Mouse (Mus musculus) megakaryocyte-erythroid progenitor cell, adult 5-6 weeks (primary cell): ENCODE measurements at regions not wholly inside any gene's neighbourhood (a gene's known extent, or its start where the extent isn't known, plus 50 kb on each side); places are given as distances from the start of the nearest gene placed in this dataset.
"Not testable (repeated sequence)": the region's sequence is repeated elsewhere in the genome, so short reads cannot be mapped to it uniquely, and the experiment has no call there.

ENCODE experiments used
- ATAC-seq: replicated peaks from 2 replicates; pipeline ENCODE4 v1.8.0; 2016; ENCODE audit warnings: mild to moderate bottlenecking, inconsistent platforms; ENCODE audit not compliant: severe bottlenecking, poor library complexity, low FRiP score, low TSS enrichment

GRCm38 (mm10) chr8:96586129-96586528 lies 697.8 kb upstream of the Got2 start:
- ATAC-seq = no peak

- ATAC-seq = 0 out of 2 replicates have a peak, but pooled peaks have one; percentile 30
Measured at GRCm38 (mm10) chr8:96552512-96552911, 664.2 kb upstream of the Got2 start.

- no peak for ATAC-seq
Measured at GRCm38 (mm10) chr8:96550408-96550807, 662.1 kb upstream of the Got2 start.

GRCm38 (mm10) chr8:96548663-96549062 lies 660.3 kb upstream of the Got2 start:
- no peak for ATAC-seq

- no peak for ATAC-seq
Measured at GRCm38 (mm10) chr8:96548187-96548586, 659.8 kb upstream of the Got2 start.

- ATAC-seq = no peak
Measured at GRCm38 (mm10) chr8:96542215-96542614, 653.9 kb upstream of the Got2 start.

GRCm38 (mm10) chr8:96498854-96499253 lies 610.5 kb upstream of the Got2 start:
- ATAC-seq = no peak

GRCm38 (mm10) chr8:96495406-96495805 lies 607.1 kb upstream of the Got2 start:
- no peak for ATAC-seq

GRCm38 (mm10) chr8:96489804-96490203 lies 601.5 kb upstream of the Got2 start:
- ATAC-seq = no peak

- ATAC-seq = no peak
Measured at GRCm38 (mm10) chr8:96488741-96489453, 600.5 kb upstream of the Got2 start.

GRCm38 (mm10) chr8:96455915-96456314 lies 567.6 kb upstream of the Got2 start:
- ATAC-seq = no peak

- ATAC-seq = no peak
Measured at GRCm38 (mm10) chr8:96455336-96455735, 567.0 kb upstream of the Got2 start.

GRCm38 (mm10) chr8:96429708-96430107 lies 541.4 kb upstream of the Got2 start:
- ATAC-seq = no peak

- ATAC-seq = no peak
Measured at GRCm38 (mm10) chr8:96426900-96427299, 538.6 kb upstream of the Got2 start.

GRCm38 (mm10) chr8:96409601-96410000 lies 521.3 kb upstream of the Got2 start:
- ATAC-seq = no peak

GRCm38 (mm10) chr8:96404549-96405145 lies 516.3 kb upstream of the Got2 start:
- no peak for ATAC-seq

GRCm38 (mm10) chr8:96403669-96404068 lies 515.3 kb upstream of the Got2 start:
- no peak for ATAC-seq

- ATAC-seq = not testable (repeated sequence)
Measured at GRCm38 (mm10) chr8:96399381-96399780, 511.0 kb upstream of the Got2 start.

GRCm38 (mm10) chr8:96393024-96393423 lies 504.7 kb upstream of the Got2 start:
- no peak for ATAC-seq

GRCm38 (mm10) chr8:96389251-96389650 lies 500.9 kb upstream of the Got2 start:
- no peak for ATAC-seq

GRCm38 (mm10) chr8:96370500-96370899 lies 482.2 kb upstream of the Got2 start:
- no peak for ATAC-seq
